Mouse (Mus musculus) bone marrow, adult 2 months (tissue): ENCODE data around the gene Shmt1.

Source experiments
- CTCF ChIP-seq: fragments of 200-500 bp; IDR thresholded peaks from 2 replicates; pipeline ENCODE4 v1.5.1; 2011; ENCODE audit warnings: low read length, control low read depth; ENCODE audit not compliant: control insufficient read depth, insufficient read depth
- POLR2A ChIP-seq: fragments of 200-500 bp; IDR thresholded peaks from 2 replicates; pipeline ENCODE4 v1.6.1; 2011; ENCODE audit warnings: low read depth, mild to moderate bottlenecking, control low read depth, low read length, borderline replicate concordance; ENCODE audit not compliant: control insufficient read depth

DNA sequence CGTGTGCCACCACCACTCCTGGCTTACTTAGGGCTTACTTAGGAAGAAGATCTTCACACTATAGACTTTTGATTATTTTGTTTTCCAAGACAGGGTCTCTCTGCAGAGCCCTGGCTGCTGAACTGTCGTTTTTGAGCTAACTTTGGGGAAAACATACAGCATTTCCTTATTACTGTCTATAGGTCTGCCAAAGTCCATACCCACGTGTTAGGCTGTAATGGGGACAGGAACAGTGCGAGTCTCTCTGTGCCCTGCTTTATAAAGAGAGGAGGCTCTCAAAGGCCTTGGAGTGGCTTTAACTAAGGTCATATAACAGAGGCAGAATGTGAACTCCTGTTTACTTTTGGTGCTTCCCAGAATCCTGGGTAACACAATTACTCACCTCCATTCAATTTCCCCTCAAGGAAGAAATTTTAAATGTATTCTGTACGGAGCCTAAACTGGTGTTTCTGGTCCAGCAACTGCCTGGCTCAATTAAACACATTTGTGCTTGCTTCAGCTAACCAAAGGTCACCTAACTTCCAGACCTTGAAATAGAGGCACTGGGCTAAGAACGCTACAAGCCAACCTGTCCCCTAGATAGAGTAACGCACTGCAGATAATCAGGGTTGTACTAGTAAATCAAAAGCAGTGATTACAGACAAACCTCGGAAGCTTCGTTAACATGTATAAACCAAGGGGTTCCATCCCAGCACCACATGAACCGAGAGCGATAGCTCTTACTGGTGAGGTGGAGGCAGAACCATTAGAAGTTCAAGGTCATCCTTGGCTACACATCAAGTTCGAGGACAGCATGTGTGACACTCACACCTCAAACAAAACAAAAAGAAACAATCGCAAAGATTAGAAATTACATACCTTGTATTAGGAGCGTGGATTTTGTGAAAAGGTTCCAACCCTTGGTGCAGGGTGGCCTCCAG is 1.2 kb downstream of the Shmt1 start:
- TF ChIP-seq POLR2A (no peak), CTCF (no peak)
